Mouse (Mus musculus) intestine, postnatal 0 days (tissue): ENCODE results near the gene Pard3b. TPM values are rescaled to one million over a fixed set of nuclear protein-coding genes. Genes with fewer than 3 reads are reported as not detected.

ENCODE experiments used
- ATAC-seq: fragments of 200-750 bp; cut with Nextera tagmentation; 2 replicates; pipeline ENCODE4 v1.8.0; 2017; ENCODE audit warnings: mild to moderate bottlenecking, moderate TSS enrichment, moderate library complexity
- H3K27ac ChIP-seq: fragments of 300-500 bp; sonication (generic); 2 replicates; pipeline ENCODE4 v1.5.1; 2014; ENCODE audit warnings: mild to moderate bottlenecking, low read depth, low read length, moderate library complexity
- H3K27me3 ChIP-seq: fragments of 300-500 bp; sonication (generic); replicated peaks from 2 replicates; pipeline ENCODE4 v1.6.1; 2014; ENCODE audit warnings: low read length, mixed read lengths; ENCODE audit not compliant: control insufficient read depth, insufficient read depth
- H3K36me3 ChIP-seq: fragments of 300-500 bp; sonication (generic); 2 replicates; pipeline ENCODE4 v1.6.1; 2014; ENCODE audit warnings: mild to moderate bottlenecking, moderate library complexity; ENCODE audit not compliant: control insufficient read depth, insufficient read depth
- H3K4me1 ChIP-seq: fragments of 300-500 bp; sonication (generic); replicated peaks from 2 replicates; pipeline ENCODE4 v1.6.1; 2014; ENCODE audit warnings: antibody characterized with exemption, low read length, mixed read lengths; ENCODE audit not compliant: control insufficient read depth, insufficient read depth
- H3K4me2 ChIP-seq: fragments of 300-500 bp; sonication (generic); replicated peaks from 2 replicates; pipeline ENCODE4 v1.6.1; 2014; ENCODE audit warnings: low read depth, mild to moderate bottlenecking, moderate library complexity
- H3K4me3 ChIP-seq: fragments of 300-500 bp; sonication (generic); 2 replicates; pipeline ENCODE4 v1.5.1; 2014; ENCODE audit warnings: low read depth, low read length
- H3K9ac ChIP-seq: fragments of 300-500 bp; sonication (generic); 2 replicates; pipeline ENCODE4 v1.6.1; 2014; ENCODE audit warnings: mild to moderate bottlenecking, low read depth, low read length
- H3K9me3 ChIP-seq: fragments of 300-500 bp; sonication (generic); 2 replicates; pipeline ENCODE4 v1.6.1; 2016; ENCODE audit warnings: mixed run types; ENCODE audit not compliant: control insufficient read depth
- CTCF ChIP-seq: sonication (generic); IDR thresholded peaks from 2 replicates; pipeline ENCODE4 v1.5.1; 2016; ENCODE audit warnings: low read depth, mild to moderate bottlenecking, control low read depth, antibody characterized with exemption, moderate library complexity
- WGBS: fragments of 180-500 bp; shearing (Covaris S2); extraction: QIAGEN DNeasy Blood & Tissue Kit; methylation state at CpG from one replicate; pipeline ENCODE4 v1.1.7; 2014; 5-methylcytosine and 5-hydroxymethylcytosine counted together
- polyA plus RNA-seq: library from polyadenylated mRNA; unstranded; fragments of >200 nt; fragmentation: Nextera tagmentation; extraction: Ambion mirVana; gene quantifications from 2 replicates; pipeline ENCODE4 v1.2.1, GENCODE M21; 2015

Pard3b gene
- polyA plus RNA-seq, 1 experiment from 2014 or later, result 17.2 TPM

DNA sequence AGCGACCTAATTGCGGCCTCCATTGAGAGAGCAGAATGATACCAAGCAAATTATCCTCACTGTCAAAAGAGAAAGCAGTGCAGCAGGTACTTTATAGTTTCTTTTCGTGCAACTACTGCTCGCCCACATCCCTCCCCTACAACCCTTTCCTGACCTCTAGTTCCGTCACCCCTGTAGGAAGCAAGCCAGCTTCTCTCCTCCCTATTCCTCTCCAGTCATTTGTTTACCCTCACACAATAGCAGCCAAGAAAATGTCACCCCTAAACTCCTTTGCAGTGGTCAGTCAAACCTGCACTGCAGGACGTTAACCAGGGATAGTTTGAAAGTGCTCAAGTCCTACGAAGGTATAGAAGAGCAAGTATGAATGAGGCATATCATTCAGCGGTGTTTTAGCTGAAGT lies 826.9 kb downstream of the Pard3b start:
- 0 out of 2 replicates have a peak overlapping the region, but pooled peaks have one; percentile 6 for H3K4me2 ChIP-seq
- no peak for ATAC-seq
- TF ChIP-seq CTCF, result no peak
- H3K36me3 ChIP-seq, result no peaks in the 10 kb centered on the region
- no peak overlapping the region for H3K4me3 ChIP-seq
- WGBS, result 55% methylated on average over 8 of the region's 8 CpGs
- H3K9me3 ChIP-seq, result no peaks in the 10 kb centered on the region
- H3K9ac ChIP-seq, result no peak overlapping the region
- H3K27me3 ChIP-seq, result no peaks in the 10 kb centered on the region
- no peaks in the 10 kb centered on the region for H3K4me1 ChIP-seq
- no peak overlapping the region for H3K27ac ChIP-seq

DNA sequence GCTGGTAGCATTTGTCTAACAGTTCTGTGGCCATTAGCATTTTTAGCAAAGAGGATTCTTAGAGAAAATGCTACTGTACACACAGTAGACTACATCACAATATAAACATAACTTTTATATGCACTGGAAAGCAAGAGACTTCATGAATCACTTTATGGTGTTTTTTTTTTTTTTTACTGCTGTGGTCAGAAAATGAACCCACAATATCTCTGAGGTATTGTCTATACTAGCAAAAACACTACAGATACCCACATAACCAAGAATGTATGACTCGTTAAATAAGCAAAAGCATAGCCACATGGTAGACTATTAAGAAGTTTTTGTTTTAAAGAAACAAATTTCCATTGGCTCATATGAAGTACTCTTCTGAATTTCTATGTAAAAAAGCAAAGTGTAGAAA lies 827.9 kb downstream of the Pard3b start:
- Histone ChIP-seq H3K36me3 (no peaks in the 10 kb centered on the region), H3K4me3 (no peak overlapping the region), H3K27me3 (no peaks in the 10 kb centered on the region), H3K9me3 (no peaks in the 10 kb centered on the region), H3K4me1 (no peaks in the 10 kb centered on the region), H3K27ac (no peak overlapping the region), H3K9ac (no peak overlapping the region), H3K4me2 (no peak overlapping the region)
- TF ChIP-seq CTCF, result no peak
- WGBS, result 81% methylated on average over 1 of the region's 1 CpGs
- ATAC-seq, result no peak

DNA sequence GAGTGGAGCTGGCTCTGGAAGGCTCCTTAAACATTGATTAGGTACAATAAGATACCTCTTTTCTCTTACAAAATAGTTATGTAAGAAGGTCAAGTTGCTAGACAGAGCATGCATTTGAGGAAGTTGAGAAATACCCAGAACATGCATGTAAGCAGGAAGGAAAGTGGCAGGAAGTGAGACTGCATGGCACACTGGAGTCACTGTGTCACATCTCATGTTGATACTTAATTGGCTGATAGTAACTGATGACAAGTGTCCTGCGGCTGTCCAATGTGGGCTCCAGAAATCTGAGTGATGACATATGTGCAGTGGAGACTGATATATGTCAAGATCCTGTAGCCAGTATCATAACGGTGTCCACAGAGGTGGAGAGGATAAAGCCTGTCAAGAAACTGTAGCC lies 844.4 kb downstream of the Pard3b start:
- Histone ChIP-seq H3K9me3 (no peaks in the 10 kb centered on the region), H3K4me3 (no peak overlapping the region), H3K4me1 (no peaks in the 10 kb centered on the region), H3K36me3 (0 out of 2 replicates have a peak, but pooled peaks cover 7% of the 10 kb centered on the region), H3K4me2 (no peak overlapping the region), H3K27ac (no peak overlapping the region), H3K27me3 (no peaks in the 10 kb centered on the region), H3K9ac (no peak overlapping the region)
- WGBS, result 87% methylated on average over 2 of the region's 2 CpGs
- ATAC-seq, result no peak
- no peak for TF ChIP-seq CTCF

DNA sequence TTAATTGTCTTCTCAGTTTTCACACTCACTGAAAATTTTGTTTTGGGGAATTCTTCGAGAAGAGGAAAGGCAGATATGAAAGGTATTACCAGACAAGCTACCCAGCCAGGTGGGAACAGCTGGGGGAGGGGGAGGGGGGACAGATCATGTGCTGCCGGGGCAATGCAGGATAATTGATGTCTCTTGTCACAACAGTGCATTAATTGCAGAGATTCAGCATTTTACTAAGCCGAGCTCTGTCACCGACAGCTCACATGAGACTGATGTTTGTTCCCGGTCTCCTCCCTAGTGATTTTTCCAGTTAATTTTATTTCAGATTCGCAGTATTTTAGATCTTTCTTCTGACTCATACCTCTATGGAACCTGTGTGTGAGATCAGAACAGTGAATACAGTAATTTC lies 850.2 kb downstream of the Pard3b start:
- no peak overlapping the region for H3K9ac ChIP-seq
- H3K4me1 ChIP-seq, result no peaks in the 10 kb centered on the region
- no peak for TF ChIP-seq CTCF
- no peaks in the 10 kb centered on the region for H3K9me3 ChIP-seq
- H3K27me3 ChIP-seq, result no peaks in the 10 kb centered on the region
- H3K36me3 ChIP-seq, result no peaks in the 10 kb centered on the region
- no peak for ATAC-seq
- WGBS, result 76% methylated on average over 6 of the region's 6 CpGs
- H3K27ac ChIP-seq, result no peak overlapping the region
- no peak overlapping the region for H3K4me3 ChIP-seq
- no peak overlapping the region for H3K4me2 ChIP-seq

DNA sequence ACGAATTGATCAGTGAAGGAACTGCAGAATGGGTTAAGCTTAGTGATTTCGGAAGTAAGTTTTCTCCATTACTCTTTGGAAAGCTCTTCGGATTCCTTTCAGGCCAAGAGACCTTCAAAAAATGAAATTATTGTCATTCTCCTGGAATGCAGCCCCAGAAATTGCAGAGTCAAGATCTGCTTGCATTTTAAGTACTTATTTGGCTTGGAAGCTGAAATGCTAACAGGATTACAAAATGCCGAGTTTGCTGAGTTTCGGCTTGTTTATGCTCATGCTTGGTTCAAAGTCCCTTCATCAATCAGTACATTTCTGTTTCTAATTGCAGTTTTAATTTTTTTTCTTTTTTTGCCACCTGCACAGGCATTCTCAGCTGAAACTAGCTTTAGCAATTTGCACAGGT lies 860.5 kb downstream of the Pard3b start:
- TF ChIP-seq CTCF, result no peak
- H3K4me3 ChIP-seq, result no peak overlapping the region
- H3K9ac ChIP-seq, result no peak overlapping the region
- no peak overlapping the region for H3K27ac ChIP-seq
- H3K9me3 ChIP-seq, result no peaks in the 10 kb centered on the region
- H3K27me3 ChIP-seq, result no peaks in the 10 kb centered on the region
- no peaks in the 10 kb centered on the region for H3K4me1 ChIP-seq
- 67% methylated on average over 5 of the region's 5 CpGs for WGBS
- H3K36me3 ChIP-seq, result no peaks in the 10 kb centered on the region
- no peak overlapping the region for H3K4me2 ChIP-seq
- no peak for ATAC-seq

DNA sequence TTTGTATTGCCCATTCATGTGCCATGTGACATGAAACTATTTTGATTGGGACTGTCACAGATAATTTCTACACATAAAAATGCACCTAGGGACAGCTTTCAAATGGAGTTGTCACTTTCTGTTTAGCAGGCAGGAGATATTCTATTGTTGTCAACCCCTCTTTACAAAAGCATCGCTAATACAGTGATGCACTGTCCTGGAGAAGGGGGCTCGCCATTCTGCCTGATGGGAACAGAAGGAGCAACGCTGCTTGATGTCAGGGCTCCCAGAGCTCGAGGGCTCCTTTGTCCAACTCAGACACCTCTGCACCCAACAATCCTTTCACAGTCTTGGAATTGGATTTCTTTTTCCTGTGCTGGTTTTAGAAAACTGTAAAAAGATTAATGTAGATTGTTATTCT lies 871.9 kb downstream of the Pard3b start:
- H3K36me3 ChIP-seq, result no peaks in the 10 kb centered on the region
- no peak overlapping the region for H3K27ac ChIP-seq
- no peak overlapping the region for H3K4me3 ChIP-seq
- H3K4me2 ChIP-seq, result no peak overlapping the region
- TF ChIP-seq CTCF, result no peak
- WGBS, result 92% methylated on average over 4 of the region's 4 CpGs
- ATAC-seq, result no peak
- H3K4me1 ChIP-seq, result no peaks in the 10 kb centered on the region
- H3K9me3 ChIP-seq, result no peaks in the 10 kb centered on the region
- H3K9ac ChIP-seq, result no peak overlapping the region
- no peaks in the 10 kb centered on the region for H3K27me3 ChIP-seq

DNA sequence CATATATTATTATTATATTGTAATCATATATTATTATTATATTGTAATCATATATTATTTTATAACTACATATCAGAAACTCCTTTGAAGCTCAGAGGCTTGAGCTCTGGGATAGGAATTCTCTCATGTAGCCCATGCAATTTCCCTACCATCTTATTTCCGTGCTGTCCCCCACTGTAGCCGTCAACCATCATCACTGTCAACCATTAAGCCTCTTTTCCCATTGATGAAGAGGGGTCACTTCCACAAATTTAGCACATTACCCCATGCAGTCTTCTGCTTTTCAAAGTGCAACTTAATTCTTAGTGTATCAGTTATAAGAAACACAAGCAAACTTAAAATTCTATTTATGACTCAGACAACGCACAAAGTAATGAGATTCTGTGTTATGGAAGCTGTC lies 873.1 kb downstream of the Pard3b start:
- Histone ChIP-seq H3K4me2 (no peak overlapping the region), H3K9me3 (no peaks in the 10 kb centered on the region), H3K4me3 (no peak overlapping the region), H3K9ac (no peak overlapping the region), H3K27me3 (no peaks in the 10 kb centered on the region), H3K4me1 (no peaks in the 10 kb centered on the region), H3K36me3 (no peaks in the 10 kb centered on the region), H3K27ac (no peak overlapping the region)
- WGBS, result 95% methylated on average over 3 of the region's 3 CpGs
- no peak for ATAC-seq
- TF ChIP-seq CTCF, result no peak
